Mouse (Mus musculus) heart, postnatal 36 days (tissue): ENCODE measurements around the gene Ccdc171. TPM values are rescaled to one million over a fixed set of nuclear protein-coding genes. Genes with fewer than 3 reads are reported as not detected.

ENCODE experiments used
- DNase-seq, 2 experiments: peaks; one replicate each; pipeline ENCODE4 v3.0.0; 2021 to 2022
- intact Hi-C: fragments of 180-260 bp; cut with DNase I; formaldehyde crosslinking; loops from one replicate; pipeline ENCODE4 v1.15.1; 2025
- total RNA-seq, 2 experiments: library from RNA; stranded (reverse); gene quantifications; 2 replicates each; pipeline ENCODE4 v1.2.3; 2021

Ccdc171 gene
- total RNA-seq, 2 experiments from 2014 or later: 1.00 to 1.1 TPM

DNA sequence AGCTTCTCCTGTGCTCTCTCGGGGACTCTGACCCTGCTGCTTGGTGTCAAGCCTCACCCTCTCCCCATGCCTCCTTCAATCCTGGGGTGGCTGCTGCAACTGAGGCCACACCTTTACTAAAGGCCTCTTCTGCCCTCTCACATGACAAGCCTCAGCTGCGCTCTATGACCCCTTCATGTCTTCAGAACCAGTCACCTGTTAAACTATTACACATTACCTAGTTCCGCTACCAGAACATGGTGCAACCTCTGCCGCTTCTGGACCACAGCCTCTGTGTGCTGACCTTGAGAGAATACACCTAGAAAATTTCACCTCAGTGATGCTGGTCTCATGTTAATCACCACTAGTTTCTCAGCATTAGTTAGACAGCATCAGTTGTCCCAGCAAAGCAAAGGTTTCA is 254.7 kb downstream of the Ccdc171 start:
- DNase-seq: no peak
- intact Hi-C loops: no loop called here

GRCm38 (mm10) chr4:83785115-83785514 is 259.8 kb downstream of the Ccdc171 start:
- no peak for DNase-seq
- intact Hi-C loops: no loop called here

DNA sequence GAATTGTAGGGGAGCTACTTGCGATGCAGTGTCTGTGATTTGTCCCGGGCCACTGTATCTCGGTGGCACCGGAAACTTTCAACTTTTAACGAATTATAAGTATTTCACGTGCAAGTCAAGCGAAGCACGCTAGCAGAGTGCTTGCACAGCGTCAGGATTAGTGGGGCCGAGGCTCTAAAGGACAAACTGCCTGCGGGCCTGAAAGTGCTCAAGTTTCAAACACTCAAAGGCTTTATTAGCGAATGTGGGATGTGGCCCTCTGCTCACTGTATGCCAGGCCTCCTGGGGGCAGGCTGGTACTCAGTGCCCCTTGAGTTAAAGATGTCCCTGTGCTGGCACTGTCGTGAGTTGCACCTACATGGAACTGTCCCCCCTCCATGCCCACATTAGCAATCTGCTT is 266.5 kb downstream of the Ccdc171 start:
- intact Hi-C loops: loop anchor here (10.0 kb wide), 3 partner anchors 123 to 883 kb away; partner anchors contain the start of gene Bnc2
- no peak for DNase-seq

GRCm38 (mm10) chr4:83794315-83794922 is 269.1 kb downstream of the Ccdc171 start:
- intact Hi-C loops: loop anchor here (2.0 to 10.0 kb wide), 4 partner anchors 120 to 1302 kb away; partner anchors contain the start of gene Bnc2
- peak; percentile 23 to 31 for DNase-seq

DNA sequence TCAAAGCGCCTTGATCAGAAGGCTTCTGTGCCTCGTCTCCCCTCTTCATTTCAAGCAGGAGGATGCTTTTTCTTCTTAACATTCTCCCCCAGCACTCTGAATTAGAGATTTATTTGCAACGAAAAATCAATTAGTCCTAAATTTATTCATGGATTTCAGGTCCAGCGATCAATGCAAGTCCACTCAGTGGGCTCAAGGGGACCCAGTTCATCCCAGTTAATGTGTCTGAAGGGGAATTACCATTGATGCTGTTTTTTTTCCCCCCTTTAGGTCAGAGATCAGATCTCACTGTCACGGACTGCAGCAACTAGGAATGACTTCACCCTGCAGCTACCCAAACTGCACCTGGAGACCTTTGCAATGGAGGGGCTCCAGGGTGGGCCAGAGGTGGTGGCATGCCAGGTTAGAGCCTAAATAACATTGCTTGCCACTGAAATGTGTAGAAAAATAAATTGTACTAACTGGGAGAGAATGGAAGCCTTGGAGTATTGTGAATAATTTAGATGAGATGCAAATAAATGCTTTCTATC is 269.6 kb downstream of the Ccdc171 start:
- no peak for DNase-seq
- intact Hi-C loops: loop anchor here (2.0 to 10.0 kb wide), 4 partner anchors 120 to 1302 kb away; partner anchors contain the start of gene Bnc2

DNA sequence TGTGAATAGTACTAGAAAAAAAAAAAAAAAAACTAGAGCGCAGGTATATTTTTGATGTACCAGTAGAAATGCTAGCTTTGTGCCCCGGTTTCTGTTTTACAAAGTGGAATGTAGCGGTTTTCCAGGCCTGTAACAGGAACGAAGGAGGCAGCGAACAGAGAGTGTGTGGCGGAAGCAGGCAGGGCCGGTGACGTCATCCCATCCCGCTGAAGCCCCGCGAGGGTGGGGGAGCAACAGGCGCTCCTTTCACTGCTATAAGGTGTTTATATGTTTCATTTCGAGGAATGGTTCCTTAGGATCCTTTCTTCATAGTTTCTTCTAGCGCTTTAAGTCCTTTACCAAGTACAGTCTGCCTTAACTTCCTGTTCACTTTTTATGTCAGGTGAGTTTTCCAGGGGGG is 272.6 kb downstream of the Ccdc171 start:
- no peak for DNase-seq
- intact Hi-C loops: loop anchor here (10.0 kb wide), 3 partner anchors 117 to 877 kb away; partner anchors contain the start of gene Bnc2

- no peak for DNase-seq
- intact Hi-C loops: loop anchor here (10.0 kb wide), 3 partner anchors 116 to 876 kb away; partner anchors contain the start of gene Bnc2
These were observed 273.5 kb downstream of the Ccdc171 start for GRCm38 (mm10) chr4:83798674-83799430.

- intact Hi-C loops: no loop called here
- no peak for DNase-seq
These were observed 275.1 kb downstream of the Ccdc171 start for GRCm38 (mm10) chr4:83800402-83800801.

GRCm38 (mm10) chr4:83816925-83817324 is 291.6 kb downstream of the Ccdc171 start:
- intact Hi-C loops: no loop called here
- no peak for DNase-seq

DNA sequence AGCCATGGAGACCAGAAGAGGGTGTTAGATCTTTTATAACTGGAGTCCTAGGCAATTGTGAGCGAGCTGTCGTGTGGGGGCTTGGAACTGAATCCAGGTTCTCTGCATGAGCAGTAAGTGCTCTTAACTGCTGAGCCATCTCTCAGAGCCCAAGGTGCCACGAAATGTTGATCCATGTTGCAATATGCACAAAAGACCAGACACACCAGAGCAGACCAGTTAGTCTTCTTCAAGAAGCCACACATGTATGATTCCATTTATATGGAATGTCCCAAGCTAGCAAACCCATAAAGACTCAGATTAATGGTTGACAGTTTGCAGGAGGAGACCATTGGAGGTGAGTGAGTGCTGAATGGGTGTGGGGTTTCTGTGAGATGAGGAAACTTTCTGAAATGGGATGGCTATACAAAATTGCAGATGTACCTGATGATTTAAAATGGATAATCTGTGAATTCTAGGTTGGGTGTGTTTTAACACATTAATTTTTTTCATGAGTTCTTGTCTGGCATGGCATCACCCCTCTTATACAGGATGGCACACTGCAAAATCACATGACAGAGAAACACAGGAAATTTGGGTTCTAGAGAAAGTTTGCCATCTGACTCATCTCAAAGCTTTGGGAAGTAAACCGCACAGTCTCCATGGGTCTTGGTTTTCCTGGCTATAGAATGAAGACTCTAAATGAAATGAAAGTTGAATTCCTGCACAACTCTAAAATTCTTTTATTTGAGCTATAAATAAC is 304.5 kb downstream of the Ccdc171 start:
- no peak for DNase-seq
- intact Hi-C loops: no loop called here

DNA sequence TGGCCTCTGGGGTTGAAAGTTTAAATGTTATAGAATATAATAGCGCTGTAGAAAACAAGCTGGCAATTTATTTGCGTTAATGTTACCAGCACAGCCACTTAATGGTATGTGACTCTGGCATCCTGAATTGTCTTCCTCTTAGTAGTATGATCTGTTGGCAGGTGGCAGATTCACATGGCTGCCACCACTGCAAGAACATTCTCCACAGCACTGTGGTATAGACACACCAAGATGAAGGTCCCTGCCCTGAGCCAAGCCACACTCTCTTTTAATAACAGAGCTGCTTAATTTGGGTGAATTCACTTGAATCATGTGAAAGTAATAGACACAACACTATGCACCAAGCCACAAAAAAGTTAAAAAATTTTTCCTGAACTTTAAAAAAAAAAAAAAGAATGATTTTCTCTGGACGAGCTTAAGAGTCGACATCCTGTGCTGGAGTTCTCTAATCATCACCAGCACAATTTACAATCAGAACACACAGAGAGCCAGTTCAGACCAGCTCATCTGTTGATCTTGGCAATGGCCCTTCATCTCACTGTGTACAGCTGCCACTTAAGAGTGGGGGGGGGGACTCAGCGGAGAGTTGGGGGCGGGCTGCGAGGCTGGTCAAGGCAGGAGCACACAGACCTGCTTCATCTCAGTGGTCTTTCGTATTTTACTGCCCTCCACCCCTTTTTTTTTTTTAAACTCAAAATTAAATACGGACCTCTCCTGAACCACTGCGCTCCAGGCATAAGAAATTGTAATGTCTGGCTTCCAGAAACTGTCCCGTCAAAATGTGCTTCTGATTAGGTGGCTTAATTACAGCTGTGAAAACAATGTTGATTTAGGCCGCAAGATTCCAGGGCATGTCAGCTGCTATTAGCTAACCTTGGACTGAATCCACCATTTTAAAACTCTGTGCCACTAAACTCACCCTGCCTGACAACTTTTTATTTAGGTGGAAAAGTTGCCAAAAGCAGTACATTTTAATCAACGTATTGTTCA is 305.8 kb downstream of the Ccdc171 start:
- intact Hi-C loops: no loop called here
- peak; percentile 3 to 25 for DNase-seq

DNA sequence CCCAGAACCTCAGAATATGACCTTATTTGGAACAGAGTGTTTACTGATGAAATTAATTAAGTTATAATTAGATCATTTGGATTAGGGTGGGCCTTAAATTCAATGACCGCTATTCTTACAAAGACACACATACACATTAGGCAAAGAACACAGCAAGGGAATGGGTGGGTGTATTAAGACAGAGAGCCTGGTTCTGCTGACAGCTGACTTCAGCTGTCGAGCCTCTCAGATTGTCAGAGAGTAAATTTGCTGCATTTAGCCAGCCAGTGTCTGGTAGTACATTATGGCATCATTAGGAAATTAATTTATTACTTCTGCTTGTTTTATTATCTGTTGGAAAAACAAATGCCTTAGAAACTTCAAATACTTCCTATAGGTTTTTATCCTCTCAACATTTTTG is 313.7 kb downstream of the Ccdc171 start:
- intact Hi-C loops: no loop called here
- DNase-seq: no peak

DNA sequence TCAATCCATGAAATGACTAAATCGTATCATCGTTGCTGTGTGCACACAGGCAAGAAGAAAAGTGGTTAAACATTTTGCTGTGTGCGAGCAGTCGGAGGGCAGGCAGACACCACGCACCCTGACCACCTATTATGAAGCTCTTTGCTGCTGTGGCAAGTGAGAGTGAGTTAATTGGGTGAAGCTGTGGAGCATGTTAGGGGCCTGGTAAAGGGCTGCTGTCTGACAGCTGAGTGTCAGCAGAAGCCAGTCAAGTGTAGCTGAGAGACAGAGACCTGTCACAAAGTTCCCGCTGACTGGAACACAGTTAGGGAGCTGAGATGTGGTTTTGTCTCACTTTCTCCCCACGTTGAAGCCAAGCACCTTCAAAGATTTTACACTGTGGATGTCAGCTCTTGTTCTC is 321.0 kb downstream of the Ccdc171 start:
- intact Hi-C loops: no loop called here
- DNase-seq: no peak

DNA sequence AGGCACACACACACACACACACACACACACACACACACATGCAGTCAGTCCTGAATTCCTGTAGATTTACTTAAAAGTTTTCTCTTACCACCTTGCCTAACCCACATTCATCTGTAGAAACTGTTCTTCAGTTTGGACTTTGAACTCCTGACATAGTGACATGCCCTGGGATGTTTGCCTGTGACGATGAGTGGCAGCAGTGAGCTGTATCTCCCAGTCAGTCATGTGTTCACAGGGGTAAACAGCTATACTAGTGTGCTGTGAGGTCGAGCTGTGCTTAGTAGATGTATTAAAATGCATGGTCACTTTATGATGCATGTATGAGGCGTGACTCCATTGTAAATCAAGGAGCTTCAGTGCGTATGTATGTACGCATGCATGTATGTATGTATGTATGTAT is 328.5 kb downstream of the Ccdc171 start:
- DNase-seq: no peak
- intact Hi-C loops: no loop called here

DNA sequence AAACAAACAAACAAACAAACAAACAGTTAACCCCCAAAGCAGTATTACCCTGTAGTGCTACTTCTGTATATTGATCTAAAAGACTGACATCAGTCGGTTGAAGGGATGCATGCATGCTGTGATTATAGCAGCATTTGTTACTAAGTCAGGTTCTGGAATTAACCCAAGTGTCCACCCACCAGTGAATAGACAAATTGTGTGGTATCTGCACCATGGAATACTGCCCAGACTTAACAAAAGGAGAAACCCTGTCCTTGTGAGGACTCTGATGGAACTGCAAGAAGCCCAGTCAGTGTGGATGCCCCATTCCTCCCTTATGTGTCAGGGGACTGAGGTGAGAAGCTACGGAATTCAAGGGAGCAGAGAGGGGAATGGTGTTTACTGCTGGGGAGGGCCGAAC is 336.4 kb downstream of the Ccdc171 start:
- intact Hi-C loops: no loop called here
- DNase-seq: no peak

DNA sequence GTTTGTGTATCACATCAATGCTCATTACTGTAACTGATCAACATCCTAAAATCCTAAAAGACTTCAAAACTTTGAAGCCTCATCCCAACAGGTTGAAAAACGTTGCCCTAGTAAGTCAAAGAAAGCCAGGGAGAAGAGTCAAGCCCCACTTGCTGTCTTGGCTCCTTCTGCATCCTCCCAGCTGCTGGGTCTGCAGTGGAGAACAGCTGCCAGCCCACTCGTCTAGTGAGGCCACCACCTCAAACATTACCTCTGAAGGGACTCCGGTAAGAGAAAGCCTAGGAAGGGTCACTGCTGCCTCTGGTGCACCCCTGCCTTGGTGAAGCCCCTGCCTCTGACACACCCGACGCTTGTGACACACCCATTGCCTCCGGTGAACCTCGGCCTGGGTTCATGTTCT is 336.9 kb downstream of the Ccdc171 start:
- intact Hi-C loops: no loop called here

GRCm38 (mm10) chr4:83876600-83876999 is 351.3 kb downstream of the Ccdc171 start:
- DNase-seq: no peak
- intact Hi-C loops: no loop called here

More for the DNA sequence above, 336.9 kb downstream of the Ccdc171 start:
- DNase-seq: no peak

DNA sequence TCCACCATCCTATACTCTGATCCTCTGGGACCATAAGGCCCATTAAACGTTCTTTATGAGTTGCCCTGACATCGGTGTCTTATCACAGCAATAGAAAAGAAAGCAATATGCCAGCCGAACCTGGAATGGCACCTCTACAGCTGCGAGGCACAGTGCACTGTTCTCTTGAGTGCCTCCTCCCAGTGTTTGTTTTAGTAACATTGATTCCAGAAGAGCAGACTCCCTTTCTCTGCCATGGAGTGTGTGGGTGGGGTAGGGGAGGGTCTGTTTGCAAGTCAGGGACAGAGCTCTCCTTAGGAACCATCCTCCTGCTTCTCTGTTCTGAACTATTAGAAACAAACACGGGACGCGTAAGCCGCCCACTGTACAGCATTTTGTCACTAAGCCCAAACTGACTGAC is 352.9 kb downstream of the Ccdc171 start:
- no peak for DNase-seq
- intact Hi-C loops: no loop called here

DNA sequence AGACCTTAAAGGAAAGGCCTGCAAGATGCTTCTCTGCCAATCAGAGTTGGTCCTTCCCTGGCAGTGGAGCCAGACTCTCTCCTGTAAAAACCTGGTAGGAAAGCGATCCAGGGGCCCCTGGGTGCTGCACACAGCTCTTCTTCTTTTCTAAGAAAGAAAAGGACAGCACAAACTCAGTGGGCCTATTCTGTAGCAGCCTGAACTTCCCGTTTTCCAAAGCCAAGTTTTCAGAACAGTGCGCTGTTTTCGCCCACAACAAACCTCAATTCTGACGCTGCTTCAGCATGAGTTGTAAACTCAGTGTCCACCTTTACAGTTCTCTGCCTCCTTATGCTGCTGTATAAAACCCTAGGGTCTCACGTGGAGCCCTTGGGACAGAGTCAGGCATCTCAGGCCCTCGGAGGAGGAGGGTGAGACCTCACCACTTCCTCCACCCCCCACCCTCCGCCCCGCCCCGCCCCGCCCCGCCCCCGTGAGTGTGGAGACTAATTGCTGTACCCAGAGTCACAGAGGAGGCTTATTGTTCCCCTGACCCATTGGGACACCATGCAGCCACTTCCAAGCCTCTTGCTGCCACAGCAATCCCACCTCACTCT is 363.2 kb downstream of the Ccdc171 start:
- intact Hi-C loops: no loop called here
- no peak for DNase-seq
